Mouse (Mus musculus): Measurements from ENCODE around the gene H2-Ob.

- TF ChIP-seq MAX (IDR thresholded peaks at IDR 0.05) (no peak), CTCF (IDR thresholded peaks at IDR 0.05; ENCODE audit: control insufficient read depth, insufficient read depth, insufficient read length) (no peak), USF1 (IDR thresholded peaks at IDR 0.05; ENCODE audit: low read depth) (no peak), MYOG (IDR thresholded peaks at IDR 0.05; ENCODE audit: control insufficient read depth, extremely low read depth, insufficient read length) (no peak)
Observed at GRCm38 (mm10) chr17:34200772-34201505, 37.8 kb upstream of the H2-Ob start.
